9 mouse cellular contexts compared by ENCODE assay signal in genomic region chr2:167476762-167477161, GRCm38 (mm10). TPM values are rescaled to one million over a fixed set of nuclear protein-coding genes. Genes with fewer than 3 reads are reported as not detected.
DNase-seq lines count a peak whose midpoint lies in the region; ATAC-seq and TF ChIP-seq lines count a peak whose summit lies in the region.
"Had no signal": no experiment of that assay in that cellular context is flagged by ENCODE, and none has a peak within 500 bp of the region (broad histone marks: within the 10 kb centered on the region; RNA-seq: fewer than 3 reads in every experiment).

No protein-coding gene starts in this region.

- DNase-seq in cerebellum, postnatal 14 days = peak; percentile 27 to 41
- no peak for DNase-seq in cerebellum, adult 9-10 months
- DNase-seq in lung, postnatal 0 days (ENCODE audit: low spot score) = no peak
- DNase-seq in lung, postnatal 36 days = no peak
- no peak for DNase-seq in left cerebral cortex, postnatal 25 days (ENCODE audit: low spot score in 2 of 2)
- no peak for DNase-seq in adrenal gland, postnatal 4 days (ENCODE audit: low spot score in 2 of 2)

- no peak overlapping the region for H3K27ac ChIP-seq in lung, postnatal 0 days (ENCODE audit: low read length)
- peak overlapping the region; percentile 61; the same call in 1 of the 2 replicates for H3K27ac ChIP-seq in limb, embryonic 13.5 days
- peak overlapping the region; percentile 74 for H3K27ac ChIP-seq in stomach, embryonic 15.5 days

- no peaks in the 10 kb centered on the region for H3K9me3 ChIP-seq in lung, postnatal 0 days (ENCODE audit: low read length)
- no peaks in the 10 kb centered on the region for H3K9me3 ChIP-seq in limb, embryonic 13.5 days
- no peaks in the 10 kb centered on the region for H3K9me3 ChIP-seq in stomach, embryonic 15.5 days

- no peak overlapping the region for H3K4me3 ChIP-seq in lung, postnatal 0 days (ENCODE audit: low read depth, low read length)
- no peak overlapping the region for H3K4me3 ChIP-seq in limb, embryonic 13.5 days
- H3K4me3 ChIP-seq in stomach, embryonic 15.5 days (replicated peaks) = no peak overlapping the region
- H3K4me3 ChIP-seq: erythroblast, embryonic 14.5 days had no signal

- TF ChIP-seq CTCF in lung, postnatal 0 days (IDR thresholded peaks at IDR 0.05) = no peak

- no peak overlapping the region for H3K9ac ChIP-seq in lung, postnatal 0 days (replicated peaks; ENCODE audit: low read depth)
- no peak overlapping the region for H3K9ac ChIP-seq in limb, embryonic 13.5 days
- no peak overlapping the region for H3K9ac ChIP-seq in stomach, embryonic 15.5 days

- H3K27me3 ChIP-seq in lung, postnatal 0 days (replicated peaks; ENCODE audit: insufficient read depth, low read length) = no peaks in the 10 kb centered on the region
- H3K27me3 ChIP-seq in limb, embryonic 13.5 days = no peaks in the 10 kb centered on the region
- no peaks in the 10 kb centered on the region for H3K27me3 ChIP-seq in stomach, embryonic 15.5 days (replicated peaks)

- peaks cover 9% of the 10 kb centered on the region; the same call in 1 of the 2 replicates for H3K36me3 ChIP-seq in lung, postnatal 0 days (ENCODE audit: insufficient read depth, low read length)
- H3K36me3 ChIP-seq in limb, embryonic 13.5 days = peaks cover 59% of the 10 kb centered on the region
- H3K36me3 ChIP-seq in stomach, embryonic 15.5 days = peaks cover 25% of the 10 kb centered on the region

- TF ChIP-seq EP300 in lung, postnatal 0 days (IDR thresholded peaks at IDR 0.05) = no peak

- H3K4me1 ChIP-seq in lung, postnatal 0 days (ENCODE audit: insufficient read depth, low read depth, low read length) = no peaks in the 10 kb centered on the region
- H3K4me1 ChIP-seq in limb, embryonic 13.5 days = peaks cover 17% of the 10 kb centered on the region
- H3K4me1 ChIP-seq in stomach, embryonic 15.5 days = peaks cover 16% of the 10 kb centered on the region

- WGBS in lung, postnatal 0 days = 47% methylated on average over 4 of the region's 4 CpGs
- WGBS in limb, embryonic 13.5 days = 81% methylated on average over 4 of the region's 4 CpGs
- WGBS in stomach, embryonic 15.5 days = 68% methylated on average over 4 of the region's 4 CpGs

- ATAC-seq in lung, postnatal 0 days = peak; percentile 40; the same call in 1 of the 2 replicates
- no peak for ATAC-seq in limb, embryonic 13.5 days (ENCODE audit: low FRiP score, low read depth)
- no peak for ATAC-seq in stomach, embryonic 15.5 days (ENCODE audit: insufficient read depth, low FRiP score, low read depth)

- intact Hi-C loops in left cerebral cortex, postnatal 25 days (cut with DNase I) = no loop called here

- no peak overlapping the region for H3K4me2 ChIP-seq in lung, postnatal 0 days (replicated peaks; ENCODE audit: low read depth, low read length)
- no peak overlapping the region for H3K4me2 ChIP-seq in limb, embryonic 13.5 days (replicated peaks)
- H3K4me2 ChIP-seq in stomach, embryonic 15.5 days = no peak overlapping the region

RNA-seq across cellular contexts. Expression of gene Rnf114, which starts 15.7 kb away (rescaled TPM):
- 111 and 119 TPM in 2 replicates for polyA plus RNA-seq in lung, postnatal 0 days (2015; fragmentation: Nextera tagmentation; extraction: Ambion mirVana)
- 90.8 and 93.6 TPM in 2 replicates for polyA plus RNA-seq in limb, embryonic 13.5 days (2015; fragmentation: Nextera tagmentation; extraction: Ambion mirVana)
- polyA plus RNA-seq in stomach, embryonic 15.5 days (2015; fragmentation: Nextera tagmentation; extraction: Ambion mirVana) = 66.5 and 71.9 TPM in 2 replicates
- total RNA-seq in left cerebral cortex, postnatal 25 days (2021) = 10 to 100 TPM; 59.7 to 61.3 TPM
- total RNA-seq in adrenal gland, postnatal 4 days (2021) = 10 to 100 TPM; 65.0 to 66.6 TPM

RNA-seq across cellular contexts. Expression of gene Spata2, which starts 15.9 kb away (rescaled TPM):
- 8.7 and 8.9 TPM in 2 replicates for polyA plus RNA-seq in lung, postnatal 0 days (2015; fragmentation: Nextera tagmentation; extraction: Ambion mirVana)
- 13.4 and 14.5 TPM in 2 replicates for polyA plus RNA-seq in limb, embryonic 13.5 days (2015; fragmentation: Nextera tagmentation; extraction: Ambion mirVana)
- polyA plus RNA-seq in stomach, embryonic 15.5 days (2015; fragmentation: Nextera tagmentation; extraction: Ambion mirVana) = 11.2 and 13.2 TPM in 2 replicates
- 10 to 100 TPM; 72.0 to 74.4 TPM for total RNA-seq in left cerebral cortex, postnatal 25 days (2021)
- 10 to 100 TPM; 33.9 TPM for total RNA-seq in adrenal gland, postnatal 4 days (2021)

RNA-seq across cellular contexts. Expression of gene Slc9a8, which starts 55.2 kb away (rescaled TPM):
- 9.2 and 9.8 TPM in 2 replicates for polyA plus RNA-seq in lung, postnatal 0 days (2015; fragmentation: Nextera tagmentation; extraction: Ambion mirVana)
- 23.2 and 23.8 TPM in 2 replicates for polyA plus RNA-seq in limb, embryonic 13.5 days (2015; fragmentation: Nextera tagmentation; extraction: Ambion mirVana)
- polyA plus RNA-seq in stomach, embryonic 15.5 days (2015; fragmentation: Nextera tagmentation; extraction: Ambion mirVana) = 20.5 and 25.0 TPM in 2 replicates
- 10 to 100 TPM; 24.7 to 31.0 TPM for total RNA-seq in left cerebral cortex, postnatal 25 days (2021)
- 10 to 100 TPM; 60.0 to 63.9 TPM for total RNA-seq in adrenal gland, postnatal 4 days (2021)

Comparison
In these comparisons a context has a peak if more than half of its experiments do, and no peak if none do; other contexts are left out.
1. DNase-seq: peak in cerebellum, postnatal 14 days (2 of 2); none in cerebellum, adult 9-10 months (single experiment), lung, postnatal 0 days (single experiment), lung, postnatal 36 days (single experiment), left cerebral cortex, postnatal 25 days (0 of 2) and adrenal gland, postnatal 4 days (0 of 2).